Mouse (Mus musculus) liver, embryonic 14.5 days (tissue): ENCODE measurements around the gene Pde4d.

Experiments used
- CTCF ChIP-seq: IDR thresholded peaks from 2 replicates; pipeline ENCODE4 v1.5.1; 2016; ENCODE audit warnings: antibody characterized with exemption, low read depth, control low read depth
- EP300 ChIP-seq: IDR thresholded peaks from 2 replicates; pipeline ENCODE4 v1.6.1; 2016; ENCODE audit warnings: antibody characterized with exemption, low read depth

DNA sequence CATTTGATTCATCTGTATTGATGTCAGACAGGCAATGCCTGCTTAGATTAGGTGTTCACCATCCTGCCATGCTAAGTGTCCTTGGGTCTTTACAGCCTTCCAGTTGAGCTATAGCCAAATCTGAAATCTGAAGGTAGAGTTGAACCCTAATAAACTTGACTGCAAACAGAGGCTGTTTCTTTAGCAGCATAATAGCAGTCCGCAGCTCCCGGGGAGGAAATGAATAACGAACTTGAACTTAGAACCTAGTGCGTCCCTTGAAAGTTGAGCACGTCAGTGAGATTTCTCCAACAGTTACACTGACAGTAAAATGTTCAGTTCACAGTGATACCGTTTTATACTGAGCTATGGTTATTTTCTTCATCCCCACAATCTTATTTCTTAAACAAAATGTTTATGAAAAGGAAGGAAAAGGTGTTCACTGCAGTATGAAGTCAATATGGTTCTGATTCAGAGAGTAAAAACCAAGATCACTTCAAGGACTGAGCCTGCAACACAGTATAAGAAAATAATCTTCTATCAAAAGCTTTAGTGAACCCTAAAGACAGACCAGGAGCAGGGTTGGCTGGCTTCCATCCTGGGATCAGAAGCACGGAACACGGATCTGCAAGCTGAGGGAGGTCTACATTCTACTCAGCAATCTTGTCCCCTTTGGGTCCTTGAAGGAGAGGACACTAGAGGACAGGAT, 1372.1 kb downstream of the Pde4d start:
- TF ChIP-seq EP300 (no peak), CTCF (no peak)
